Mouse (Mus musculus): ENCODE results near the gene Zfp976. TPM values are rescaled to one million over a fixed set of nuclear protein-coding genes. Genes with fewer than 3 reads are reported as not detected.

Gene Zfp976
- 1.6 and 2.1 TPM in 2 replicates for polyA plus RNA-seq (2012; rRNA removed)

GRCm38 (mm10) chr7:42642152-42643115 lies at the start of gene Zfp976:
Zfp976 (minus strand) TSS chr7:42642588.

GRCm38 (mm10) chr7:42592413-42592812 lies 50.0 kb downstream of the Zfp976 start, which contains the start of gene Zfp977:
Zfp977 (minus strand) TSS chr7:42592547.

GRCm38 (mm10) chr7:42578488-42578887 lies 63.9 kb downstream of the Zfp976 start, which contains the start of gene Gm21028:
Gm21028 (minus strand) TSS chr7:42578588.

Other genes starting within 250 kb of the Zfp976 start
- gene 4933421I07Rik, start 194.5 kb downstream of the Zfp976 start, polyA plus RNA-seq (2012; rRNA removed): not detected in 2 replicates
- gene Zfp141, start 136.8 kb downstream of the Zfp976 start, polyA plus RNA-seq (2012; rRNA removed): 16.4 and 17.4 TPM in 2 replicates
- not detected in 2 replicates for gene Gm21028, start 64.0 kb downstream of the Zfp976 start, polyA plus RNA-seq (2012; rRNA removed)
- gene Zfp977, start 50.0 kb downstream of the Zfp976 start, polyA plus RNA-seq (2012; rRNA removed): 0.75 and 0.99 TPM in 2 replicates
- gene Zfp975, start 50.2 kb upstream of the Zfp976 start, polyA plus RNA-seq (2012; rRNA removed): 3.7 and 4.3 TPM in 2 replicates
- gene Gm17067, start 84.4 kb upstream of the Zfp976 start, polyA plus RNA-seq (2012; rRNA removed): not detected in 2 replicates
- gene Vmn2r62, start 150.9 kb upstream of the Zfp976 start, polyA plus RNA-seq (2012; rRNA removed): not detected in 2 replicates
- gene Gm2381, start 224.6 kb upstream of the Zfp976 start, polyA plus RNA-seq (2012; rRNA removed): not detected in 2 replicates